Mouse (Mus musculus) liver, adult (tissue): ENCODE measurements at regions not wholly inside any gene's neighbourhood (a gene's known extent, or its start where the extent isn't known, plus 50 kb on each side); places are given as distances from the start of the nearest gene placed in this dataset.
A peak's percentile ranks its signal among the peaks of the same experiment; 100 is the strongest.

ENCODE experiments used
- GATA4 ChIP-seq: IDR thresholded peaks from 2 replicates; pipeline ENCODE4 v1.6.1; 2014; ENCODE audit warnings: mild to moderate bottlenecking, low read length; ENCODE audit not compliant: insufficient replicate concordance

DNA sequence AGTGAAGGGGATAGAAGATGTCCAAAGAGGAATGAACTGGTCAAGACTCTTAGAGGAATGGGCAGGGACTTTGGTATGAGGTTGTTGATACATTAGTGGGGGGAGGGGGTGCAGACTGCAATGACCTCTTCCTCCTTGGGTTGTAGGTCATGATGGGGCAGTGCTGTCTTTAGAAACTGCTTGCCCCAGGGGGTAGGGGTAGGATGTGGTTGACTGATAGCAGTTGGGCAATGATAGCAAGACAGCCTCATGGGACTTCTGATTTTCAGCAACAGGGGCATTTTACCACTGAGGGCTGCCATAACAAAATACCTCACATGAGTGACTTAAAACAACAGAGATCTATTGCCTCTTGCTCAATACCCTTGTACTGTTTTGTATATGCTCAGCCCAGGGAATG is 63.5 kb upstream of the 1700017B05Rik start:
- TF ChIP-seq GATA4 = no peak

DNA sequence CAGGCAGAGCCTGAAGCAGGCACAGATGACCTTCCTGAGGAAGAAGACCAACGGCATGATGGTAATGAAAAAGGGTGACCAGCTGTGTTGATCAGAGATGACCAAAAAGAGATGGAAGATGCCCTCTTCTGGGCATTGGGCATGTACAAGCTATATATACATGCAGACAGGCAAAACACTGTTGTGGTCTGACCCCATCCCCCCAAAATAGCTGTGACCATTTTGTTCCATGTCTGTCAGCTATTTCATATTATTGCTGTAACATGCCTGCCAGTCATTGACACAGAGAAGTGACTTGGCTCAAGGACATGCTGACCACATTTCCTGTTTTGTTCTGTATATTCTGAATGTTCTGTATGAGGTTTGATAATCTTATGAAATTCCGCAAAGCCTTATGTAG is 56.6 kb upstream of the 1700017B05Rik start:
- no peak for TF ChIP-seq GATA4

DNA sequence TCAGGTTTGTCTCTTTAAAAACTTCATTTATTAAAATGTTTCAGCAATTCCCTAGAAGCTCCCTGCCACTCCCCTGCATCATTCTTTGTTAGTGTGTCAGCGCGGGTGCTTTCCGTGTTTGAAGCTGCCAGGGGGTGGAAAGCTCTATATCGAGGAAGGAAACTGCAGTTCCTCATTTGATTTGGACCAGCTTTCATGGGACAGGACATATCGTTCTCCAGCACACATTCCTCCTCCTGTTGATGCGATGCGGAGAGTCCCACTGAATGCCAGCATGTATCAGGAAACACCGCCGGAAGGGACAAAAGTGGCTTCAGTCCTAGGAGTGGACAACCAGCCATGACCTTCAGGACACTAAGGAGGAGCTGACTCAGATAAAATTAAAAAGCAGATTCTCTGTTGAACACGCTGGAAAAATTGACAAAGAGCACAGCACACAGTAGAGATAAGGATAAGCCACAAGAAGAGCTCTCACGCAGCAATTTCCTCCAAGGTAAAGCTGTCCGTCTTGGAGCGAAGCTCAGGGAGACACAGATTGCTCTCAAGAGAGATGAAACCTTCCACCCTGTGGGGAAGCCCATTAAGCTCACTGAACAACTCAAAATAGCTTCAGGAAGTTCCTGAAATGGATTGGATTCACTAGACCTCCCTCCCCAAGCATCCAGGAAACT is 55.3 kb upstream of the 1700017B05Rik start:
- peak; percentile 76 for TF ChIP-seq GATA4

DNA sequence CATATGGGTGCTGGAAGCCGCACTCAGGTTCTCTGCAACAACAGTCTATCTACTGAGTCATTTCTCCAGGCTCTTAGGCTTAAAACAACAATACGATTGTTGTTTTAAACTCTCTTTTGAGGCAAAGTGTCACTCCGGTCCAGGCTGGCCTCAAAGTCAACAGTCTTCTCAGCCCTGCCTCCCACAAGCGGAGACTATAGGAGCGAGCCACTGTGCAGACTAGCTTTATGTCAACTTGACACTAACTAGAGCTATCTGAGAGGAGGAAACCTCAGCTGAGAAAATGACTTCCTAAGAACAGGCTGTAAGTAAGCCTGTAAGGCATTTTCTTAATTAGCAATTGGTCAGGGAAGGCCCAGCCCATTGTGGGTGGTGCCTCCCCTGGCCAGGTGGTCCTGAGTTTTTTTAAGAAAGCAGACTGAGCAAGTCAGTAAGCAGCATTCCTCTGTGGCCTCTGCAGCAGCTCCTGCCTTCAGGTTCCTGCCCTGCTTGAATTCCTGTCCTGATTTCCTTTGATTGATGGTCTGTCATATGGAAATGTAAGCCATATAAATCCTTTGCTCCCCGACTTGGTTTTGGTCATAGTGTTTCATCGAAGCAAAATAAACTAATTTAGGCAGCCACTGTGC is 52.7 kb upstream of the 1700017B05Rik start:
- TF ChIP-seq GATA4 = no peak

DNA sequence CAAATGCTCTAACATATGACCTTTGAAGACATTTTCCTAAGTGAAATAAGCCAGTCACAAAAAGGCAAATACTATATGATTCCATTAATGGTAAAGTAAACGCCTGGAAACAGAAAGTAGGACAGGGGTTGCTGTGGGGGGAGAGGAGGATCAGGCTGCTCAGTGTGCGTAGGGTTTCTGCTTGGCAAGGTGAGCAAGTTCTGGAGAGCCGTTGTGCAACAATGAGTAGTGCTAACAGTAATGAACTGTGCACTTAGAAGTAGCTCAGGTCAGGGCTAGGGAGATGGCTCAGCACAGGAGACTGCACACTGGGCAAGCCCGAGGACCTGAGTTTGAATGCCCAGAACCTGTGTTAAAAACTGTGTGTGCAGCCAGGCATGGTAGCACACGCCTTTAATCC is 51.5 kb upstream of the 1700017B05Rik start:
- TF ChIP-seq GATA4 = no peak

DNA sequence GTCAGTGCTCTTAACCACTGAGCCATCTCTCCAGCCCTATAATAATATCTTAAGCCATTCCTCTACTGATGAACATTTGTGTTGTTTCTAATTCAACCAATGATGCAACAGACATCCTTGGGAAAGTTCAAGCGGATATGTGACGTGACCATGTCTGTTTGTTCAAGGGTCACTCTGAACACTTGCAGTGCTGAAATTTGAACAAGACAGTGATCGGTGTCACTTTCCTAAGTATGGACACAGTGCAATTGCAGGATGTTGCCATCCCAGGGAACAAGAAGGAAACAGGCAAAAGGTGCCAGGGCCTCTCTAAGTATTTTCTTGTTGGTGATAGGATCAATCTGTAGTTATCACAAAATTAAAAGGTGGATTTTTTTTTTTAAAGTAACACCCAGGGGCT is 50.1 kb upstream of the 1700017B05Rik start:
- TF ChIP-seq GATA4 = no peak
